Mouse (Mus musculus) G1E (cell line): ENCODE measurements around the gene Iqgap1. TPM values are rescaled to one million over a fixed set of nuclear protein-coding genes. Genes with fewer than 3 reads are reported as not detected.

ENCODE experiments used
- ATAC-seq: 2 replicates; pipeline ENCODE4 v1.8.0; 2016; ENCODE audit warnings: mild to moderate bottlenecking; ENCODE audit not compliant: insufficient number of reproducible peaks, poor library complexity, low FRiP score, severe bottlenecking; ENCODE audit errors: extremely low read depth
- DNase-seq: peaks from one replicate; pipeline ENCODE4 v3.0.0; 2012; ENCODE audit warnings: low spot score
- H3K27me3 ChIP-seq: 2 replicates; pipeline ENCODE4 v1.6.1; 2012; ENCODE audit warnings: mild to moderate bottlenecking, low read length, inconsistent platforms; ENCODE audit not compliant: insufficient read depth
- H3K36me3 ChIP-seq: replicated peaks from 2 replicates; pipeline ENCODE3; 2012; ENCODE audit warnings: mild to moderate bottlenecking, inconsistent platforms
- H3K4me1 ChIP-seq: 2 replicates; pipeline ENCODE4 v1.6.1; 2012; ENCODE audit warnings: low read depth, low read length, inconsistent platforms, mixed read lengths; ENCODE audit not compliant: insufficient read depth
- H3K4me3 ChIP-seq: 2 replicates; pipeline ENCODE4 v1.5.1; 2012; ENCODE audit warnings: low read depth, mild to moderate bottlenecking, inconsistent platforms, low read length, moderate library complexity, mixed read lengths
- H3K9me3 ChIP-seq: replicated peaks from 2 replicates; pipeline ENCODE4 v1.6.1; 2012; ENCODE audit warnings: inconsistent platforms
- CTCF ChIP-seq: IDR thresholded peaks from 2 replicates; pipeline ENCODE4 v1.5.1; 2012; ENCODE audit warnings: low read depth, low read length, inconsistent platforms, mixed read lengths
- GATA1 ChIP-seq: IDR thresholded peaks from 2 replicates; pipeline ENCODE4 v1.6.1; 2012; ENCODE audit warnings: borderline replicate concordance, low read length, inconsistent platforms, mixed read lengths
- GATA2 ChIP-seq: IDR thresholded peaks from 2 replicates; pipeline ENCODE4 v1.6.1; 2012; ENCODE audit warnings: low read depth, low read length, inconsistent platforms, borderline replicate concordance
- POLR2AphosphoS5 ChIP-seq: IDR thresholded peaks from 2 replicates; pipeline ENCODE4 v1.6.1; 2012; ENCODE audit warnings: low read depth, low read length, inconsistent platforms; ENCODE audit not compliant: insufficient replicate concordance
- TAL1 ChIP-seq: conservative IDR thresholded peaks from 2 replicates; pipeline ENCODE4 v1.6.1; 2012; ENCODE audit warnings: low read depth, low read length, inconsistent platforms, mixed read lengths
- polyA plus RNA-seq: library from polyadenylated mRNA; stranded (reverse); fragments of >175 nt; gene quantifications from 2 replicates; pipeline ENCODE4 v1.2.3, GENCODE M21; 2012
- total RNA-seq, 2 experiments: library from RNA; stranded (forward) in 1 of 2; stranded (reverse) in 1 of 2; fragments of 200-1000 nt in 1 of 2; fragments of >200 nt in 1 of 2; fragmentation: Nextera tagmentation in 1 of 2; gene quantifications; 2 replicates each; pipeline ENCODE4 v1.2.3; 2014 to 2017

Gene Iqgap1
- total and polyA plus RNA-seq, 3 experiments: 22.0 to 179 (median 174) TPM

DNA sequence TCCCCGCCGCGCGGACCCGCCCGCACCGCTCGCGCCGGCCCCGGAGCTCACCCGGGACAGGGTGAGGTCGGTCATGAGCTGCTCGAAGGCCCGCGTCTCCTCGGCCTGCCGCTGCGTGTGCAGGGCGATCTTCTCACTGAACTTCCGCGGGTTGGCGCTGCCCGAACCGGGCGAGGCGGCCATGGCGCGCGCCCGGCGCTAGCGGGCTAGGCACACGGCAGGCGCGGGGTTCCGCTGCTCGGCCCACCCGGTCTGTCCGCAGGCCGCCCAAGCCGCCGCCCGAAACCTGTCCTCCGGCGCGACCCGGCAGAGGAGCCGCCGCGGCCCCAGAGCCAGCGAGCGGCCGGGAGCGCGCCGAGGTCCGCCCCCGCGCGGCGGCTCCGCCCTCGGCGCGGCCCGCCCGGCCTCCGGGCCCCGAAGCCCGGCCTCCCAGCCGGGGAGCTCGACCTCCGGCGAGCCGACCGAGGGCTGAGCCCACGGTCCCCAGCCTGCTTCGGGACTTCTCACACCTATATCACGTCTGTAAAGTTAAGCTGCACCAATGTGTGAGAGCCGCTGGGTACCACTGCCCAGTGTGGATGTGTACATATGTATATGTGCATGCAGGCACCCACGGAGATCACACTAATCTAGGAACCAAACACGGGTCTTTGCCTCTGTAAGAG is 137.1 kb downstream of the Iqgap1 start, which contains the start of gene Crtc3:
Gene Crtc3 (minus strand): TSS at position 322 of the 665 bp plus-strand sequence.
- Histone ChIP-seq H3K9me3 (no peaks in the 10 kb centered on the region), H3K27me3 (no peaks in the 10 kb centered on the region), H3K4me3 (peak within 1 kb of the TSS; percentile 94), H3K4me1 (peaks cover 56% of the 10 kb centered on the region), H3K36me3 (peaks cover 12% of the 10 kb centered on the region)
- TF ChIP-seq GATA2: no peak
- TF ChIP-seq POLR2AphosphoS5: no peak
- TF ChIP-seq CTCF: no peak
- no peak for TF ChIP-seq TAL1
- no peak for TF ChIP-seq GATA1
- ATAC-seq (no peak), DNase-seq (peak; percentile 93)

DNA sequence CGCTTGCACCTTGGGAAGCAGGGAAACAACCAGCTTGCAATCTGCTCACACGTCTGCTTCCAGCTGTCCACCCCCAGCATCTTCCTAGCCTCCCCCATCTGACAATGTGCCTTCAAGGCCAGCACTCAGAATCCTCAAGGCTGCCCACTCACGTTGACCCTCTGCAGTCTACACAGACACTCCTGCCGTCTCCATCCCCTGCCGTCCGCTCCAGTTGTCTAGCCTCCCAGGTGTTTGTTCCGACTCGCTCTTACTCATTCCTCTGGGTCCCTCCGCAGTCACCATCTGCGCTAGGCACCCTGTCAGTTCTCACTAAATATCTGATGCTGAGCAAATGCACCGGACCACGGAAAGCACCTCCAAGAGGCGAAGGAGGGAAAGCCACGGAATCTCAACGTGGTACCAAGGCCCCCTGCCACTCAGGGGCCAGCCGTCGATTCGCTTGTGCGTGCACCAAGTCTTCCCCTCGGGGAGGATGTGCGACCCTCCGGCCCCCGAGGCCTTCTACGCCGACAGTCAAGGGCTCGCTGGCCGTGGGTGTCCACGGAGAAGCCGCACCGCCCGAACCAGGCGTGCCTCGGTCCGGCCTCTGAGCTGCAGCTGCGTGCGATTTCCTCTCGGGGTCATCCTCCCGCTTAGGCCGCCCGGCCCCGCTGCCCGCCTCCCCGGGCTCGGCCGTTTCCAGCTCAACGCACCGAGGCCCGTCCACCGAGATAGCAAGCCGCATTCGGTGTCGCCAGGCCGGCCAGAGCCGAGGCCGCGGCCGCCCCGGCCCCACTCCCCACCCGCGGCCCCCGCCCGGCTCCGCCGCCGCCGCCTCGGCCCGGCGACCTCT is 137.8 kb downstream of the Iqgap1 start:
- TF ChIP-seq GATA2 (no peak), TAL1 (no peak), CTCF (no peak)
- Histone ChIP-seq H3K4me1 (peaks cover 61% of the 10 kb centered on the region), H3K9me3 (peaks cover 3% of the 10 kb centered on the region; the same call in 1 of the 2 replicates), H3K4me3 (peak overlapping the region; percentile 94), H3K36me3 (peaks cover 17% of the 10 kb centered on the region), H3K27me3 (no peaks in the 10 kb centered on the region)
- DNase-seq (peak; percentile 49), ATAC-seq (no peak)

DNA sequence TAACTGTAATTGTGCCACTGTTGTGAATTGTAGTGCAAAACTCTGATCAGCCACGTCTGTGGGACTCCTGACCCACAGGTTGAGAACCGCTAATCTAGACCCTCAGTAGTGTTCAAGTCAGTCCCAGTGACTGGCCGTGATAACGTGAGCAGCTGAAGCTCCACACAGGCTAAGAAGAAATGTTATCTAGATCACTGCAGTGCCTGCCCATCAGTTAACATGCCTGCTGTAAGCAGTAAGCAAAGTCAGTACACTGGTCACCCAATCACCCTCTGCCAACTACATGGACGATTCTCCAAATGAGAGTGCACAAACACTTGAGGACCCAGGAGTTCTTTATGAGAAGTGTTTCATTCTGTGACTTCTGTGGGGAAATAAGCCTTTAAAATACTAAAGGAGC is 140.1 kb downstream of the Iqgap1 start:
- peaks cover 3% of the 10 kb centered on the region; the same call in 1 of the 2 replicates for H3K9me3 ChIP-seq
- TF ChIP-seq CTCF: no peak
- no peak for TF ChIP-seq GATA1
- no peak for TF ChIP-seq POLR2AphosphoS5
- no peak for TF ChIP-seq GATA2
- no peak; the same call in 1 of the 2 replicates for TF ChIP-seq TAL1
- DNase-seq: no peak
- no peak overlapping the region for H3K4me3 ChIP-seq
- peaks cover 75% of the 10 kb centered on the region for H3K4me1 ChIP-seq
- no peaks in the 10 kb centered on the region for H3K27me3 ChIP-seq
- H3K36me3 ChIP-seq: peaks cover 21% of the 10 kb centered on the region
- no peak; the same call in 1 of the 2 replicates for ATAC-seq

DNA sequence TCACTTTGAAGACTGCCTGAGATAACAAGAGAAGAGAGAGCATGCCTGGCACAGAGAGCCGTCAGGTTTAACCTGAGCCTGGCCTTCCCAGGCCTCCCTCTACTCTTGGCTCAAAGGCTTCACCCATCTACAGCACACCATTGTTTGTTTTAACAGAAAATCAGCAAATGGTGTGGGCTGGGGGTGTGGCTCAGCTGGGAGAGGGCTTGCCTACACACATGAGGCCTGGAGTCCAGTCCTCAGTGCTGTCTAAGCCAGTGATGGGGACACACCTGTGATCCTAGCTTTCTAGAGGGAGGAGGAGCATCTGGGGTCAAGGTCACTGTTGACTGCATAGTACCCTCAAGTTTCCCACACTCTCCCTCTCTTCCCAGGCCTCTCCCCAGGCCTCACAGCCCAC is 143.1 kb downstream of the Iqgap1 start:
- Histone ChIP-seq H3K9me3 (peaks cover 3% of the 10 kb centered on the region; the same call in 1 of the 2 replicates), H3K4me3 (peak overlapping the region; percentile 16; the same call in 1 of the 2 replicates), H3K36me3 (peaks cover 21% of the 10 kb centered on the region), H3K27me3 (no peaks in the 10 kb centered on the region), H3K4me1 (peaks cover 67% of the 10 kb centered on the region)
- ATAC-seq: no peak
- TF ChIP-seq CTCF: no peak
- TF ChIP-seq GATA1: no peak
- TF ChIP-seq TAL1: no peak
- TF ChIP-seq POLR2AphosphoS5: no peak
- no peak for TF ChIP-seq GATA2
- no peak for DNase-seq

DNA sequence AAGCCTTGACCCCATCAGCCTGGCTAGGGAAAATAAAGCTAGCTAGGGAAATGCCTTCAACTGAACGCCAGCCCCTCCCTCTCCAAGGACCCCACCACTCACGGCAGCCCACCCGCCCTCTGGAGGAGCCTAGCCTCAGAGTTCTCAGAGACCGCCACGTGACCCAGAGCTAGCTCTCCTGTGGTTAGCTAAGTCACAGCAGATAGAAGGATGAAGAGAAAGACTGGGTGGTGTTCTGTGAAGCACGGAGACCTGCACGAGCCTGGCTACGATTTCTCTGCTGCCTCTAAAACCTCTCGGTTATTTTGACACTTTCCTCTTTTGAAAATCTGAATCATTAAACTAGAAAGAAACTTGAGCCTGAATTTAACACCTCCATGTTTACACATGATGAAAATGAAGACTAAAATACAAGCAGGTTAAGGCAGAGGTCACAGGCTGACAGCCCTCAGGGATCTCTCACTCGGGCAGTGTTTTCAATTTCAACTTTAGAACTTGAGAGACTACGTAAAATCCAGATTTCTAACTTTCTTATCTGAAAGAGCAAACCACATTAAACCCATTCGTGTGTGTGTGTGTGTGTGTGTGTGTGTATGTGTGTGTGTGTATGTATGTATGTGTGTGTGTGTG is 145.4 kb downstream of the Iqgap1 start:
- DNase-seq (no peak), ATAC-seq (peak; percentile 40; the same call in 1 of the 2 replicates)
- Histone ChIP-seq H3K9me3 (peaks cover 3% of the 10 kb centered on the region; the same call in 1 of the 2 replicates), H3K27me3 (no peaks in the 10 kb centered on the region), H3K4me1 (peaks cover 62% of the 10 kb centered on the region), H3K36me3 (peaks cover 36% of the 10 kb centered on the region), H3K4me3 (peak overlapping the region; percentile 3; the same call in 1 of the 2 replicates)
- TF ChIP-seq GATA2 (no peak), TAL1 (no peak), GATA1 (no peak), CTCF (no peak), POLR2AphosphoS5 (no peak)

DNA sequence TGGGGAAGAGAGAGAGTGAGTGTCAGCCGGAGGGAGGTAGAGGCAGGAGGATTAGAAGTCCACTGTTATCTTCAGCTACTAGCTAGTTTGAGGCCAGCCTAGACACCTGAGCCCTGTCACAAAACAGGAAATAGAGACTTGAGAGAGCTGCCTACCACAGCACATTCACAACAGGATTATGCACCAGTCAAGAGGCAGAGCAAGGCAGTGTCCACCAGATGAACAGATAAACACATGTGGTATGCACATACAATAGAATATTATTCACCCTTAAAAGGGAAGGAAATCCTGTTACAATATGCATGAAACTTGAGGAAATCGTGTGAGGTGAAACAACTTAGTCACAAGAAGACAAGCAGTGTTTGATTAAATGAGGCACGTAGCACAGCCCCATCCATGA is 153.5 kb downstream of the Iqgap1 start:
- no peak overlapping the region for H3K4me3 ChIP-seq
- ATAC-seq: no peak
- H3K9me3 ChIP-seq: no peaks in the 10 kb centered on the region
- no peaks in the 10 kb centered on the region for H3K27me3 ChIP-seq
- TF ChIP-seq POLR2AphosphoS5: no peak
- no peak for TF ChIP-seq GATA2
- no peak for TF ChIP-seq GATA1
- no peak for TF ChIP-seq CTCF
- no peak for TF ChIP-seq TAL1
- peaks cover 76% of the 10 kb centered on the region for H3K36me3 ChIP-seq
- no peak for DNase-seq
- peaks cover 63% of the 10 kb centered on the region for H3K4me1 ChIP-seq
